Mouse (Mus musculus): ENCODE measurements at regions not wholly inside any gene's neighbourhood (a gene's known extent, or its start where the extent isn't known, plus 50 kb on each side); places are given as distances from the start of the nearest gene placed in this dataset.

- TF ChIP-seq CTCF (IDR thresholded peaks at IDR 0.05; ENCODE audit: insufficient read depth, low read depth, low read length) (no peak), POLR2A (IDR thresholded peaks at IDR 0.05; ENCODE audit: insufficient read depth, low read depth, low read length) (no peak)
These were observed 314.9 kb downstream of the Gm11011 start for GRCm38 (mm10) chr2:169272622-169273021.

All from olfactory bulb, adult 2 months (tissue).